Mouse (Mus musculus) ES-Bruce4 (cell line): ENCODE data around the gene Gna12.
A peak's percentile ranks its signal among the peaks of the same experiment; 100 is the strongest.

Experiments
- CTCF ChIP-seq: IDR thresholded peaks from one replicate; pipeline ENCODE4 v1.8.1; 2011; ENCODE audit warnings: low read depth, low read length
- EP300 ChIP-seq: IDR thresholded peaks from 2 replicates; pipeline ENCODE4 v1.6.1; 2011; ENCODE audit warnings: low read depth, low read length; ENCODE audit not compliant: insufficient read depth
- POLR2A ChIP-seq: IDR thresholded peaks from one replicate; pipeline ENCODE4 v1.8.1; 2011; ENCODE audit warnings: low read length; ENCODE audit not compliant: insufficient read depth

DNA sequence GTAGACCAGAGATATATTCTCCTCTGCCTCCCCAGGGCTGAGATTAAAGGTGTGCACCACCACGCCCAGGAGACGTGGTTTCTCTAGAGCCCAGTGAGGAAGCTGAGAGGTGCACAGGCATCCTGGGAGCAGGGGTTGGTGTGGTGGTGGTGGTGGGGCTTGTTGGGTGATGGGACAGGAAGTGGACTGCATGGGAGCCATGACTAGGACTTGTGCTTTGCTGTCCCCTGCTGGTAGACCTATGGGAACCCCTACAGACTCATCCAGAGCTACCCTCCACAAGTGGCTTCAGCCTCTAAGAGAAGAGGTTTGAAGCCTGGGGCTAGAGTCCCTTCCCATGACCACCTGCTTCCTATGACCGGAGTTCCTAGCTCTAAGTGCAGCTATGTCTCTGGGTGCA lies 28.1 kb upstream of the Gna12 start:
- peak; percentile 17 for TF ChIP-seq CTCF
- no peak for TF ChIP-seq POLR2A
- TF ChIP-seq EP300 = no peak
